Mouse (Mus musculus): ENCODE results near the gene Gnai3.

DNA sequence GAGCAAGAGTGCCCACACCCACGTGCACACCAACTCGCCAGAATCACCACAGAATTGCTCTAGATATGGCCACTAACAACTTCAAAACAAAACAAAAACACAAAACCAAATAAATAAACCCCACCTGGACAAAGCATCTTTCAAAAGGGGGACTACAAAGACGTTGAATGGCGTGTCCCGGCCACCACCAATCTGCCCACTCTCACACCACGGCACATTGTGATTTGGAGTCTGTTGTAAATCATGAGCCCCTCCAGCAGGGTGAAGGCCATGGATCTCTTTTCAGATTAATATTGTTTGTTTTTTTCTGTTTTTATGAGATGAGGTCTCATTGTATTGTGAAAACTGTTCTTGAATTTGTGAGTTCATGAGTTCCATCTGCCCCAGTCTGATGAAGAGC, 43.9 kb downstream of the Gnai3 start:
- TF ChIP-seq ZNF384 (IDR thresholded peaks at IDR 0.05; ENCODE audit: low read depth, low read length) (no peak), HCFC1 (IDR thresholded peaks at IDR 0.05; ENCODE audit: low read depth, low read length) (no peak), MAZ (IDR thresholded peaks at IDR 0.05; ENCODE audit: low read depth, low read length) (no peak), E2F4 (IDR thresholded peaks at IDR 0.05; ENCODE audit: insufficient replicate concordance, low read depth, low read length) (no peak), POLR2A (IDR thresholded peaks at IDR 0.05; ENCODE audit: low read depth, low read length) (no peak)
